Mouse (Mus musculus) limb, embryonic 11.5 days (tissue): ENCODE results near the gene Gfm2. TPM values are rescaled to one million over a fixed set of nuclear protein-coding genes. Genes with fewer than 3 reads are reported as not detected.
A peak's percentile ranks its signal among the peaks of the same experiment; 100 is the strongest.

ENCODE experiments used
- ATAC-seq: fragments of 200-750 bp; cut with Nextera tagmentation; 2 replicates; pipeline ENCODE4 v1.8.0; 2017; ENCODE audit warnings: low read depth; ENCODE audit not compliant: insufficient number of reproducible peaks, low FRiP score, low TSS enrichment
- DNase-seq: peaks from one replicate; pipeline ENCODE4 v3.0.0-alpha.2; 2015; ENCODE audit warnings: low spot score
- H3K27ac ChIP-seq: fragments of 300-500 bp; sonication (generic); replicated peaks from 2 replicates; pipeline ENCODE4 v1.5.1; 2014; ENCODE audit warnings: low read depth, mild to moderate bottlenecking, low read length
- H3K27me3 ChIP-seq: fragments of 300-500 bp; sonication (generic); 2 replicates; pipeline ENCODE4 v1.6.1; 2014; ENCODE audit warnings: mild to moderate bottlenecking, low read length, mixed read lengths; ENCODE audit not compliant: control insufficient read depth, insufficient read depth
- H3K36me3 ChIP-seq: fragments of 300-500 bp; sonication (generic); 2 replicates; pipeline ENCODE4 v1.6.1; 2014; ENCODE audit warnings: mild to moderate bottlenecking, low read length, moderate library complexity, mixed read lengths; ENCODE audit not compliant: control insufficient read depth, insufficient read depth
- H3K4me1 ChIP-seq: fragments of 300-500 bp; sonication (generic); 2 replicates; pipeline ENCODE4 v1.6.1; 2014; ENCODE audit warnings: low read length, mixed read lengths; ENCODE audit not compliant: control insufficient read depth, insufficient read depth
- H3K4me2 ChIP-seq: fragments of 300-500 bp; sonication (generic); 2 replicates; pipeline ENCODE4 v1.6.1; 2014; ENCODE audit warnings: low read depth, mild to moderate bottlenecking, moderate library complexity; ENCODE audit not compliant: severe bottlenecking
- H3K4me3 ChIP-seq: fragments of 300-500 bp; sonication (generic); 2 replicates; pipeline ENCODE4 v1.5.1; 2014; ENCODE audit warnings: low read depth, low read length
- H3K9ac ChIP-seq: fragments of 300-500 bp; sonication (generic); 2 replicates; pipeline ENCODE4 v1.6.1; 2014; ENCODE audit warnings: mild to moderate bottlenecking, low read length
- H3K9me3 ChIP-seq: fragments of 300-500 bp; sonication (generic); 2 replicates; pipeline ENCODE4 v1.6.1; 2016; ENCODE audit warnings: low read length; ENCODE audit not compliant: control insufficient read depth
- WGBS: fragments of 180-500 bp; shearing (Covaris S2); extraction: QIAGEN DNeasy Blood & Tissue Kit; methylation state at CpG from one replicate; pipeline ENCODE4 v1.1.7; 2014; 5-methylcytosine and 5-hydroxymethylcytosine counted together
- polyA plus RNA-seq: library from polyadenylated mRNA; unstranded; fragments of >200 nt; fragmentation: Nextera tagmentation; extraction: Ambion mirVana; gene quantifications from 2 replicates; pipeline ENCODE4 v1.2.1, GENCODE M21; 2014

Gfm2 gene
- polyA plus RNA-seq, 1 experiment from 2014 or later: 33.0 TPM

DNA sequence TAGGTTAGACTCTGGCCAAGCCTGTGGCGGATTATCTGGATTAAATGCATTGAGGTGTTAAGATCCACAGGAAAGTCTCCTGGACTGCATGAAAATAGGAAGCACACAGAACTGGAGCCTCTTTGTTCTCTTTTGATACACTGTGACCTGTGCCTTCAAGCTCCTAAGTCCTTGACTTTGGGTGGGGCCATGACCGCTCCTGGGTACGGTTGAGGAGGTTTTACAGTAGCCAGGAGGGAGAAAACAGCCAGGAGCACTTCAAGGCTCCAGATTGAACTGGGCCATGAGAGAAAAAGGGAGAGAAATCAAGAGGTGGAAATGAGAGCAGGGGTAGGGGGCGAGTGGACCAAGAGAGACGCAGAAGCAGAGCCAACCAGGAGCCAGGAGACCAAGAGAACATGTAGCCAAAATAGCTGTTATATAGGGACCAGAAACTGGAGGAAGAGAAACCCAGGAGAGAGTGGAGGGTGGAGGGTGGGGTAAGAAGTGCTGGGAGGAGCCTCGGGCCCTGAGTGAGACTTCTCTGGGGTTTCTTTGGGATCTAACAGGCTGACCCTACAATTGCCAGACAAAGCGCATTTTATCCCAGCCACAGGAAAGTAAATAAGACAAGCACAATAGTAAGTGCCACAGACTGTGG, 69.9 kb downstream of the Gfm2 start:
- Histone ChIP-seq H3K36me3 (no peaks in the 10 kb centered on the region), H3K27ac (no peak overlapping the region), H3K9me3 (no peaks in the 10 kb centered on the region), H3K4me2 (no peak overlapping the region), H3K4me3 (no peak overlapping the region), H3K9ac (no peak overlapping the region), H3K4me1 (no peaks in the 10 kb centered on the region), H3K27me3 (no peaks in the 10 kb centered on the region)
- 82% methylated on average over 7 of the region's 7 CpGs for WGBS
- ATAC-seq (no peak), DNase-seq (no peak)

- H3K27me3 ChIP-seq: no peaks in the 10 kb centered on the region
- 49% methylated on average over 7 of the region's 7 CpGs for WGBS
- no peak overlapping the region for H3K9ac ChIP-seq
- H3K4me3 ChIP-seq: no peak overlapping the region
- no peaks in the 10 kb centered on the region for H3K9me3 ChIP-seq
- no peak overlapping the region for H3K4me2 ChIP-seq
- no peak for ATAC-seq
- no peaks in the 10 kb centered on the region for H3K4me1 ChIP-seq
- no peak for DNase-seq
- H3K27ac ChIP-seq: no peak overlapping the region
- H3K36me3 ChIP-seq: no peaks in the 10 kb centered on the region
These were observed 70.4 kb downstream of the Gfm2 start for GRCm38 (mm10) chr13:97208112-97208478.

GRCm38 (mm10) chr13:97208500-97209010, 70.8 kb downstream of the Gfm2 start:
- Histone ChIP-seq H3K4me1 (no peaks in the 10 kb centered on the region), H3K27ac (no peak overlapping the region), H3K4me2 (no peak overlapping the region), H3K9me3 (no peaks in the 10 kb centered on the region), H3K4me3 (no peak overlapping the region), H3K9ac (no peak overlapping the region), H3K27me3 (no peaks in the 10 kb centered on the region), H3K36me3 (no peaks in the 10 kb centered on the region)
- WGBS: 85% methylated on average over 3 of the region's 3 CpGs
- ATAC-seq: no peak
- no peak for DNase-seq

DNA sequence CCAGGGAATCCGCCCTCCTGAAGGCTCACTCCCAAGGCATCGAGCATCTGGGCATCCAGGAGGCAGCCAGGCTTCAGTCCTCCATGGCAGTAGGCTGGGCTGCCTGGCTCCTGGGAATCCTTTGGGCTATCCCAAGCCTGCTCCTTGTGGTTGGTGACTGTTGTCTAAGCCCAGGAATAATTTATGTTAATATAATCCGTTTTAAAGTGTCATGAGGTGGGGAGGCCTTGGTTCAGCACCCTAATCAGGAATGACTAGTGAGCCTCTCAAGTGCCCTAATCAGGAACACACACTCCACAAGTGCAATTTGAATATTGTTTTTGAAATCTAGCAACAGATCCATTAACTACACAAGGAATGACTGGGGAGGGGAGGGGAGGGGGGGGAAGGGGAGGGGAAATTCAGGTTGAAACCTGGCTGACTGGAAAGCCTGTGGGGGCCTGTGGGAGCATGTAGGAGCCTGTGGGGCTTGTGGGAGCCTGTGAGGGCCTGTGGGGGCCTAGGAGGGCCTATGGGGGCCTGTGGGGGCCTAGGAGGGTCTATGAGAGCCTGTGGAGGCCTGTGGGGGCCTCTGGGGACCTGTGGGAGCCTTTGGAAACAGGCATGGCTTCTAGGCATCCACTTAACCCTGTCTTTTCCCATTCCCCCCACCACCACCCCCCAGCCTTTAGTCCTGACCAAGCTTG, 77.0 kb downstream of the Gfm2 start:
- H3K4me3 ChIP-seq: no peak overlapping the region
- no peak overlapping the region for H3K4me2 ChIP-seq
- WGBS: 60% methylated on average over 3 of the region's 3 CpGs
- H3K9me3 ChIP-seq: no peaks in the 10 kb centered on the region
- H3K4me1 ChIP-seq: peaks cover 9% of the 10 kb centered on the region
- no peak overlapping the region for H3K9ac ChIP-seq
- DNase-seq: no peak
- H3K27me3 ChIP-seq: no peaks in the 10 kb centered on the region
- H3K36me3 ChIP-seq: no peaks in the 10 kb centered on the region
- ATAC-seq: no peak
- H3K27ac ChIP-seq: no peak overlapping the region

- Histone ChIP-seq H3K27ac (no peak overlapping the region), H3K36me3 (no peaks in the 10 kb centered on the region), H3K9ac (no peak overlapping the region), H3K4me2 (no peak overlapping the region), H3K9me3 (no peaks in the 10 kb centered on the region), H3K27me3 (no peaks in the 10 kb centered on the region), H3K4me1 (peaks cover 9% of the 10 kb centered on the region), H3K4me3 (no peak overlapping the region)
- ATAC-seq (0 out of 2 replicates have a peak, but pooled peaks have one; percentile 9), DNase-seq (no peak)
- WGBS: 20% methylated on average over 4 of the region's 4 CpGs
These were observed 77.8 kb downstream of the Gfm2 start for GRCm38 (mm10) chr13:97215563-97215962.

GRCm38 (mm10) chr13:97216196-97216595, 78.5 kb downstream of the Gfm2 start:
- Histone ChIP-seq H3K27ac (no peak overlapping the region), H3K27me3 (no peaks in the 10 kb centered on the region), H3K36me3 (no peaks in the 10 kb centered on the region), H3K9ac (no peak overlapping the region), H3K9me3 (no peaks in the 10 kb centered on the region), H3K4me2 (no peak overlapping the region), H3K4me1 (peaks cover 9% of the 10 kb centered on the region), H3K4me3 (no peak overlapping the region)
- WGBS: 25% methylated on average over 5 of the region's 5 CpGs
- ATAC-seq: peak; percentile 65
- DNase-seq: no peak

DNA sequence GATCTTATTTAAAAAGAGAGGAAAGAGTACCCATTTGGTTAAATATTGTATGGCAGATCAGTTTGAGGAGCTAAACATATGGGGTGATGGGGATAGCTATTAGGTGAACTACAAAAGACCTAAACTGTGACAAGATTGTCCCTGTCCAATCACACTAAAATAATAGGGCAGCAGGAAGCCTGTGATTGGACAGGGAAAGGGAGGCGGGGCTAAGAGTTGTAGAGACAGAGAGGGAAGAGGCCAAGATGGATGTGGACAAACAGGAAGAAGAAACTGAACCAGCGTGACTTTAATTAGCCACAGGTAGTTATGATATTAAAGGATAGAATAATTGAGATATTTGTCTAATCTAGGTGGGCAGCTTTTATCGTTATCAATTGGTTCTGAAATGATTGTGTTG, 82.3 kb downstream of the Gfm2 start:
- Histone ChIP-seq H3K36me3 (no peaks in the 10 kb centered on the region), H3K9ac (no peak overlapping the region), H3K9me3 (no peaks in the 10 kb centered on the region), H3K27me3 (no peaks in the 10 kb centered on the region), H3K4me3 (no peak overlapping the region), H3K4me2 (no peak overlapping the region), H3K4me1 (peaks cover 15% of the 10 kb centered on the region), H3K27ac (no peak overlapping the region)
- 92% methylated on average over 3 of the region's 3 CpGs for WGBS
- DNase-seq (no peak), ATAC-seq (no peak)

- Histone ChIP-seq H3K9me3 (no peaks in the 10 kb centered on the region), H3K4me1 (peaks cover 10% of the 10 kb centered on the region), H3K36me3 (no peaks in the 10 kb centered on the region), H3K27me3 (no peaks in the 10 kb centered on the region), H3K27ac (no peak overlapping the region), H3K9ac (no peak overlapping the region), H3K4me3 (no peak overlapping the region), H3K4me2 (no peak overlapping the region)
- 52% methylated on average over 8 of the region's 8 CpGs for WGBS
- DNase-seq: no peak
- no peak for ATAC-seq
These were observed 86.1 kb downstream of the Gfm2 start for GRCm38 (mm10) chr13:97223856-97224255.
